Mouse (Mus musculus): ENCODE results near the gene Acr.

- TF ChIP-seq CTCF (IDR thresholded peaks at IDR 0.05; ENCODE audit: low read depth, low read length) (no peak), POLR2A (IDR thresholded peaks at IDR 0.05; ENCODE audit: insufficient read depth, low read length) (no peak)
Measured at GRCm38 (mm10) chr15:89522566-89523282, 45.4 kb upstream of the Acr start.
